Mouse (Mus musculus) kidney, embryonic 15.5 days (tissue): ENCODE data around the gene Csdc2. TPM values are rescaled to one million over a fixed set of nuclear protein-coding genes. Genes with fewer than 3 reads are reported as not detected.
"Not testable (repeated sequence)": the region's sequence is repeated elsewhere in the genome, so short reads cannot be mapped to it uniquely, and the experiment has no call there.

ENCODE experiments used
- ATAC-seq: fragments of 200-750 bp; cut with Nextera tagmentation; replicated peaks from 2 replicates; pipeline ENCODE4 v1.8.0; 2017; ENCODE audit warnings: moderate TSS enrichment; ENCODE audit not compliant: low FRiP score
- H3K27ac ChIP-seq: fragments of 300-500 bp; sonication (generic); 2 replicates; pipeline ENCODE4 v1.5.1; 2015; ENCODE audit warnings: mild to moderate bottlenecking, inconsistent platforms
- H3K27me3 ChIP-seq: fragments of 300-500 bp; sonication (generic); 2 replicates; pipeline ENCODE4 v1.6.1; 2015; ENCODE audit warnings: inconsistent platforms
- H3K36me3 ChIP-seq: fragments of 300-500 bp; sonication (generic); 2 replicates; pipeline ENCODE4 v1.6.1; 2015; ENCODE audit warnings: inconsistent platforms
- H3K4me1 ChIP-seq: fragments of 300-500 bp; sonication (generic); 2 replicates; pipeline ENCODE4 v1.6.1; 2015; ENCODE audit warnings: inconsistent platforms
- H3K4me2 ChIP-seq: fragments of 300-500 bp; sonication (generic); 2 replicates; pipeline ENCODE4 v1.6.1; 2015; ENCODE audit warnings: moderate library complexity, mild to moderate bottlenecking, inconsistent platforms
- H3K4me3 ChIP-seq: fragments of 300-500 bp; sonication (generic); replicated peaks from 2 replicates; pipeline ENCODE4 v1.5.1; 2015; ENCODE audit warnings: mild to moderate bottlenecking, inconsistent platforms
- H3K9ac ChIP-seq: fragments of 300-500 bp; sonication (generic); 2 replicates; pipeline ENCODE4 v1.6.1; 2015; ENCODE audit warnings: mild to moderate bottlenecking, inconsistent platforms
- H3K9me3 ChIP-seq: fragments of 300-500 bp; sonication (generic); replicated peaks from 2 replicates; pipeline ENCODE4 v1.6.1; 2016; ENCODE audit warnings: inconsistent platforms
- WGBS: fragments of 180-500 bp; shearing (Covaris S2); methylation state at CpG from one replicate; pipeline ENCODE4 v1.1.7; 2015; ENCODE audit warnings: mixed read lengths; 5-methylcytosine and 5-hydroxymethylcytosine counted together
- polyA plus RNA-seq: library from polyadenylated mRNA; unstranded; fragments of >200 nt; fragmentation: Nextera tagmentation; extraction: Ambion mirVana; gene quantifications from 2 replicates; pipeline ENCODE4 v1.2.1, GENCODE M21; 2015

Csdc2 gene
- polyA plus RNA-seq, 1 experiment from 2014 or later = 30.7 TPM

DNA sequence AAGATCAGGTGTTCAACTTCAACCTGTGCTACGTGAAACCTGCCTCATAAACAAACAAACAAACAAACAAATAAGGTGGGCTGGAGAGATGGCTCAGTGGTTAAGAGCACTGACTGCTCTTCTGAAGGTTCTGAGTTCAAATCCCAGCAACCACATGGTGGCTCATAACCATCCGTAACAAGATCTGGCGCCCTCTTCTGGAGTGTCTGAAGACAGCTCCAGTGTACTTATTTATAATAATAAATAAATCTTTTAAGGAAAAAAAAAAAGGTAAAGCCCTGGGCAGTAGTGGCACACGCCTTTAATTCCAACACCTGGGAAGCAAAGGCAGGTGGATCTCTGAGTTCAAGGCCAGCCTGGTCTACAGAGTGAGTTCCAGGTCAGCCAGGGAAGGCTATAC is 27.8 kb upstream of the Csdc2 start:
- WGBS = 87% methylated on average over 4 of the region's 4 CpGs
- H3K27ac ChIP-seq, H3K4me2 ChIP-seq, H3K9me3 ChIP-seq, H3K9ac ChIP-seq, ATAC-seq, H3K4me1 ChIP-seq, H3K4me3 ChIP-seq, H3K27me3 ChIP-seq: not testable (repeated sequence)
- H3K36me3 ChIP-seq = peaks cover 100% of the 10 kb centered on the region

DNA sequence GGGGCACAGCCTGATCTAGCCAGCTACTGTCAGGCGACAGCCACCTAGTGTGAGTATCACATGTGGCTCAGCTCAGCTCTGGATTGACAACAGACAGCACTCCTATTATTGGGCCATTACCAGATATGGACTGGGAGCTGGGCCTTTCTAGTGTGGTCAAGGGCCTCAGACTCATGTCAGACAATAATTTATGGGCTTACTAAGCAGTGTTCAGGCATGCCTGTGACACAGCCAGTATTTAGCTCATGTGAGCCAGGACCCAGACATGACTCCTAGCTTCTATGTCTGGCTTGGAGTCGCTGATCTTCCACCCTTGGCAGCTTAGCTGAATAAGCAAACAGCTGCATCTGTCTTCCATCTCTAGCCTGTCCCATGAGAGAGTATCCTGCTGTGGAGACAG is 24.1 kb upstream of the Csdc2 start:
- no peaks in the 10 kb centered on the region for H3K27me3 ChIP-seq
- no peak overlapping the region for H3K4me3 ChIP-seq
- H3K27ac ChIP-seq = no peak overlapping the region
- no peak overlapping the region for H3K9ac ChIP-seq
- peaks cover 98% of the 10 kb centered on the region for H3K36me3 ChIP-seq
- H3K9me3 ChIP-seq = no peaks in the 10 kb centered on the region
- 0 out of 2 replicates have a peak, but pooled peaks cover 5% of the 10 kb centered on the region for H3K4me1 ChIP-seq
- 0 out of 2 replicates have a peak, but pooled peaks have one; percentile 40 for ATAC-seq
- WGBS = 76% methylated on average over 2 of the region's 2 CpGs
- no peak overlapping the region for H3K4me2 ChIP-seq

- H3K9me3 ChIP-seq = no peaks in the 10 kb centered on the region
- no peak overlapping the region for H3K9ac ChIP-seq
- H3K27me3 ChIP-seq = no peaks in the 10 kb centered on the region
- ATAC-seq = no peak
- H3K36me3 ChIP-seq = peaks cover 84% of the 10 kb centered on the region
- H3K4me2 ChIP-seq = no peak overlapping the region
- WGBS = 85% methylated on average over 5 of the region's 5 CpGs
- H3K4me3 ChIP-seq = no peak overlapping the region
- H3K4me1 ChIP-seq = 0 out of 2 replicates have a peak, but pooled peaks cover 5% of the 10 kb centered on the region
- H3K27ac ChIP-seq = no peak overlapping the region
Observed at GRCm38 (mm10) chr15:81914668-81915067, 21.9 kb upstream of the Csdc2 start.

- 0 out of 2 replicates have a peak, but pooled peaks cover 5% of the 10 kb centered on the region for H3K4me1 ChIP-seq
- H3K27ac ChIP-seq = no peak overlapping the region
- H3K4me3 ChIP-seq = no peak overlapping the region
- no peak overlapping the region for H3K4me2 ChIP-seq
- ATAC-seq = no peak
- H3K9me3 ChIP-seq = no peaks in the 10 kb centered on the region
- 70% methylated on average over 5 of the region's 5 CpGs for whole genome bisulfite sequencing
- no peaks in the 10 kb centered on the region for H3K27me3 ChIP-seq
- H3K9ac ChIP-seq = no peak overlapping the region
- H3K36me3 ChIP-seq = peaks cover 76% of the 10 kb centered on the region
Observed at GRCm38 (mm10) chr15:81915663-81916062, 20.9 kb upstream of the Csdc2 start.

GRCm38 (mm10) chr15:81917201-81917600 is 19.4 kb upstream of the Csdc2 start:
- no peak for ATAC-seq
- Histone ChIP-seq H3K4me3 (no peak overlapping the region), H3K27ac (0 out of 2 replicates have a peak overlapping the region, but pooled peaks have one; percentile 32), H3K4me2 (no peak overlapping the region), H3K36me3 (peaks cover 61% of the 10 kb centered on the region), H3K9ac (no peak overlapping the region), H3K4me1 (0 out of 2 replicates have a peak, but pooled peaks cover 5% of the 10 kb centered on the region), H3K27me3 (no peaks in the 10 kb centered on the region), H3K9me3 (no peaks in the 10 kb centered on the region)
- WGBS = 61% methylated on average over 12 of the region's 12 CpGs

DNA sequence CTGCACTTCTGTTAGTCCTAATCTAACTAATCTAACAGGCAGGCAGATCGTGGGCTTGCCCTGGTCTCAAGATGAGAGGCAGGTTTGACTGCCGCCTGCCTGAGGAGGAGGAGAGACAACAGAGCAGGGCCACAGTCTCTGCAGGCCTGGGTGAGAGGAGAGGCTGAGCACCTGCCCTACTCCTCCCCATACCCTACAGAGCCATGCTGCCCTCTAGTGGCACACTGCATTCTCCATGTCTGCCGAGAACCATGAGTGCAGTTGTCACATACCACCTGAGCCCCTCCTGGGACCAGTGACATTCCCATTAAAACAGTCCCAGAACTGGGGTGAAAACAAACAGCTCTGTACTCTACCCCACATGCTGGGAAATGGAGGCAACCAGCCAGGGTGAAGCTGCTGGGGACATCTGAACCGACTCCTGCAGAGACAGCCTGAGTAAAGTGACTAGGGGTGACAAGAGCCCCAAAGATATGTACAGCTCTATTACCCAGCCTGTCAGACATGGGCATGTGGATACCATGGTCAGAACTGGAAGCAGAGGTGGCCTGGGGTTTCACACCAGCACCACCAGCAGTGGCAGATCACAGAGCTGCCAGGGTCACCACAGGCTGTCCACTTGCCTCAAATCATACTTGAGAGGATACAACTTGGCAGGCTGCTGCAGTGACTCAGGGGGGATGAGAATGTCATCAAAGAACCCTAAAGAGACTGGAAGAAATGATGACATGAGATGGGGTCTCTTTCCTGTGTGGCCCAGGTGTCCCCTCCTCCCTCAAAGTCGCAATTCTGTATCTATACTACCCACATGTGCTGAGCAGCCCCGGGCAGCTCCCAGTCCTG is 18.7 kb upstream of the Csdc2 start:
- H3K4me2 ChIP-seq = no peak overlapping the region
- H3K27me3 ChIP-seq = no peaks in the 10 kb centered on the region
- no peaks in the 10 kb centered on the region for H3K9me3 ChIP-seq
- ATAC-seq = peak; percentile 65; the same call in 1 of the 2 replicates
- H3K27ac ChIP-seq = no peak overlapping the region
- no peak overlapping the region for H3K4me3 ChIP-seq
- 62% methylated on average over 6 of the region's 6 CpGs for WGBS
- H3K9ac ChIP-seq = no peak overlapping the region
- peaks cover 55% of the 10 kb centered on the region for H3K36me3 ChIP-seq
- H3K4me1 ChIP-seq = 0 out of 2 replicates have a peak, but pooled peaks cover 5% of the 10 kb centered on the region

DNA sequence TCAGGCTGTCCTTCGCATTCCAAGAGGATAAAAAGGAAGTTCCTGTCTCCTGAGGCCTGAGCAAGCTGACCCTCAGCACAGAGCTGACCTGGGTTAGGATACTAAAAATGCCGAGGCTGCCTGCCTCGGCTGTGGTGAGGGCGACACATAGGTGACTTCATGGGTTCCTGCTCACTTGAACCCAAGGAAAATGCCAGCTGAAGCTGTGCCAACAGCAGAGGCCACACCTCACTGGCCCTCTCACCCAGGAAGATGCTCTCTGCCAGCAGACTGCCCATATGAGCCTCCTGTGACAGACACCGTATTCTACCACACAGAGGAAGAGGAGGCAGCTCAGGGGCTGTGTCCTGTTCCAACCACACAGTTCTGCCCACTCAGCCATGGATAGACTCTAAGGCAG is 17.5 kb upstream of the Csdc2 start:
- peaks cover 15% of the 10 kb centered on the region for H3K4me1 ChIP-seq
- 75% methylated on average over 5 of the region's 5 CpGs for WGBS
- H3K36me3 ChIP-seq = peaks cover 51% of the 10 kb centered on the region
- H3K9ac ChIP-seq = no peak overlapping the region
- no peak overlapping the region for H3K4me2 ChIP-seq
- no peaks in the 10 kb centered on the region for H3K9me3 ChIP-seq
- no peak overlapping the region for H3K27ac ChIP-seq
- H3K4me3 ChIP-seq = no peak overlapping the region
- no peaks in the 10 kb centered on the region for H3K27me3 ChIP-seq
- ATAC-seq = no peak

DNA sequence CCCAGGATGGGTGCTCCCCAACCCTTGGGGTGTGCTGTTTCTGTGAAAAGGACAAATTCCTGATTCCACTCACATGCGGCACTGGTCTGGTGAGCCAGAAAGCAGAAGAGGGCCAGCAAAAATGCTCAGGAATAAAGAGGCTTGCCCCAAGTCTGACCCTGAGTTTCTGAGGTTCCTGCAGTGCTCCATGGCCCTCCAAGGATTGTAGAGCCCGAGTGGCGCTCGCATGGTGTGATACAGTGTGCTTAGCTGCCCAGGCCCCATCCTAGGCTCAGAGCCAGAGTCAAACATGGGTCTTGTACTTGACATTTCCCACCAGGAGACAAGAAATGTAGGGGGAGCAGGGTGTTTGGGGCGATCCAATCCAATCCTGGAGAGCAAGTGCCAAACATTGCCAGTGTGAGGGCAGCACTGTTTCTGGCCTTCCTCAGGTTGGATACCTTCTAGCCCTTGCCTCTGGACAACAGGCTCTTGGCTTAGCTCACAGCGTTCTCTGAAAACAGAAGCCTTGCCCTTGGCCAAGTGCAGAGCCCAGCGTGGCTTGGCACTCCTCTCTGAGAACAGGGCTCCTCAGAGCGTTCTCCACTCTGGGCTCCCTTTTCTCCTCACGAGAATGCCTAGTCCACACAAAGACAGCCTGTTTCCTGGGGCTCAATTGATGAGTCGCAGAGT is 15.9 kb upstream of the Csdc2 start:
- Histone ChIP-seq H3K36me3 (peaks cover 37% of the 10 kb centered on the region), H3K27ac (no peak overlapping the region), H3K4me2 (no peak overlapping the region), H3K4me1 (peaks cover 29% of the 10 kb centered on the region), H3K4me3 (no peak overlapping the region), H3K9ac (no peak overlapping the region), H3K27me3 (no peaks in the 10 kb centered on the region), H3K9me3 (no peaks in the 10 kb centered on the region)
- WGBS = 92% methylated on average over 10 of the region's 10 CpGs
- no peak for ATAC-seq

GRCm38 (mm10) chr15:81921255-81921654 is 15.3 kb upstream of the Csdc2 start:
- 74% methylated on average over 5 of the region's 5 CpGs for WGBS
- Histone ChIP-seq H3K9me3 (no peaks in the 10 kb centered on the region), H3K27ac (no peak overlapping the region), H3K4me1 (peaks cover 30% of the 10 kb centered on the region), H3K36me3 (peaks cover 31% of the 10 kb centered on the region), H3K9ac (no peak overlapping the region), H3K4me3 (no peak overlapping the region), H3K27me3 (no peaks in the 10 kb centered on the region), H3K4me2 (no peak overlapping the region)
- no peak for ATAC-seq

GRCm38 (mm10) chr15:81924933-81925332 is 11.6 kb upstream of the Csdc2 start:
- WGBS = 85% methylated on average over 11 of the region's 11 CpGs
- Histone ChIP-seq H3K4me3 (peak overlapping the region; percentile 81), H3K4me2 (peak overlapping the region; percentile 93), H3K27me3 (no peaks in the 10 kb centered on the region), H3K27ac (no peak overlapping the region), H3K4me1 (peaks cover 52% of the 10 kb centered on the region), H3K36me3 (peaks cover 10% of the 10 kb centered on the region), H3K9ac (0 out of 2 replicates have a peak overlapping the region, but pooled peaks have one; percentile 80), H3K9me3 (no peaks in the 10 kb centered on the region)
- no peak for ATAC-seq

GRCm38 (mm10) chr15:81925760-81926445 is 10.7 kb upstream of the Csdc2 start, which contains the start of gene Polr3h:
TSS of gene Polr3h (minus strand) at chr15:81926240.
- Histone ChIP-seq H3K9me3 (no peaks in the 10 kb centered on the region), H3K4me1 (peaks cover 52% of the 10 kb centered on the region), H3K36me3 (peaks cover 10% of the 10 kb centered on the region), H3K27ac (peak within 1 kb of the TSS; percentile 93), H3K27me3 (no peaks in the 10 kb centered on the region), H3K9ac (peak within 1 kb of the TSS; percentile 80), H3K4me3 (peak within 1 kb of the TSS; percentile 81), H3K4me2 (peak within 1 kb of the TSS; percentile 93)
- ATAC-seq = peak; percentile 93
- WGBS = under 1% methylated on average over 54 of the region's 54 CpGs
